Mouse (Mus musculus): ENCODE measurements around the gene Ranbp17.

DNA sequence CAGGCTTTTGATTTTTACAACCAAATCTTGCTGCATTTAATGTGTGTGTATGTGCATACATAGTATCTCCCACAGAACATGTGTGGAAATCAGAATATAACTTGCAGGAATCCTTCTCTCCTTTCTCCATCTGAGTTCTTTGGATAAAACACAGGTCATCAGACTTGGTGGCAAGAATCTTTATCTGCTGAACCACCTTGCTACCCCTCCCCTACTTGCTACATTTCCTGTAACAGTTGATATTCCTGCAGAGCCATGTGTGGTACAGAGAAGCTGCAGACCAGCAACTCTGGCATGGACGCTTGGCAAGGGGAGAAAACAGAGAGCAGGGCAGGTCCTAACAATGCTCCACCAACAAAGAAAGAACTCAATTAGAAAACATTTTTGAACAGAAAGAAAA is 52.4 kb downstream of the Ranbp17 start:
- TF ChIP-seq POLR2A (IDR thresholded peaks at IDR 0.05; ENCODE audit: low read depth, low read length): no peak
- TF ChIP-seq CTCF (IDR thresholded peaks at IDR 0.05; ENCODE audit: borderline replicate concordance, insufficient read depth, low read length): no peak
